Mouse (Mus musculus) stomach, embryonic 16.5 days (tissue): ENCODE data around the gene Stab1. TPM values are rescaled to one million over a fixed set of nuclear protein-coding genes. Genes with fewer than 3 reads are reported as not detected.

ENCODE experiments used
- ATAC-seq: fragments of 200-750 bp; cut with Nextera tagmentation; 2 replicates; pipeline ENCODE4 v1.8.0; 2017; ENCODE audit warnings: moderate number of reproducible peaks, moderate TSS enrichment; ENCODE audit not compliant: insufficient read depth, low FRiP score
- H3K27ac ChIP-seq: fragments of 300-500 bp; sonication (generic); 2 replicates; pipeline ENCODE4 v1.5.1; 2014; ENCODE audit warnings: low read length
- H3K27me3 ChIP-seq: fragments of 300-500 bp; sonication (generic); 2 replicates; pipeline ENCODE4 v1.6.1; 2014; ENCODE audit warnings: low read length, control low read depth, mixed read lengths; ENCODE audit not compliant: control insufficient read depth, insufficient read depth
- H3K36me3 ChIP-seq: fragments of 300-500 bp; sonication (generic); 2 replicates; pipeline ENCODE4 v1.6.1; 2014; ENCODE audit warnings: low read length; ENCODE audit not compliant: control insufficient read depth, insufficient read depth
- H3K4me1 ChIP-seq: fragments of 300-500 bp; sonication (generic); 2 replicates; pipeline ENCODE4 v1.6.1; 2014; ENCODE audit warnings: low read length, control low read depth, mixed read lengths; ENCODE audit not compliant: control insufficient read depth, insufficient read depth
- H3K4me2 ChIP-seq: fragments of 300-500 bp; sonication (generic); 2 replicates; pipeline ENCODE4 v1.6.1; 2014; ENCODE audit warnings: low read depth, low read length, mixed read lengths
- H3K4me3 ChIP-seq: fragments of 300-500 bp; sonication (generic); replicated peaks from 2 replicates; pipeline ENCODE4 v1.5.1; 2014; ENCODE audit warnings: mild to moderate bottlenecking, low read length
- H3K9ac ChIP-seq: fragments of 300-500 bp; sonication (generic); 2 replicates; pipeline ENCODE4 v1.6.1; 2014; ENCODE audit warnings: low read length
- H3K9me3 ChIP-seq: fragments of 300-500 bp; sonication (generic); replicated peaks from 2 replicates; pipeline ENCODE4 v1.6.1; 2016; ENCODE audit warnings: low read length, control low read depth; ENCODE audit not compliant: control insufficient read depth
- WGBS: fragments of 180-500 bp; shearing (Covaris S2); extraction: QIAGEN DNeasy Blood & Tissue Kit; methylation state at CpG from one replicate; pipeline ENCODE4 v1.1.7; 2014; 5-methylcytosine and 5-hydroxymethylcytosine counted together
- polyA plus RNA-seq: library from polyadenylated mRNA; unstranded; fragments of >200 nt; fragmentation: Nextera tagmentation; extraction: Ambion mirVana; gene quantifications from 2 replicates; pipeline ENCODE4 v1.2.1, GENCODE M21; 2015

Gene Stab1
- polyA plus RNA-seq, 1 experiment from 2014 or later = 41.9 TPM

GRCm38 (mm10) chr14:31197547-31198516 is 29.4 kb upstream of the Stab1 start:
- H3K27me3 ChIP-seq = no peaks in the 10 kb centered on the region
- no peak overlapping the region for H3K4me3 ChIP-seq
- H3K36me3 ChIP-seq = peaks cover 12% of the 10 kb centered on the region
- 0 out of 2 replicates have a peak, but pooled peaks cover 5% of the 10 kb centered on the region for H3K4me1 ChIP-seq
- WGBS = 67% methylated on average over 16 of the region's 16 CpGs
- H3K27ac ChIP-seq = no peak overlapping the region
- ATAC-seq = no peak; the same call in 1 of the 2 replicates
- H3K9me3 ChIP-seq = no peaks in the 10 kb centered on the region
- H3K4me2 ChIP-seq = no peak overlapping the region
- H3K9ac ChIP-seq = no peak overlapping the region; the same call in 1 of the 2 replicates

GRCm38 (mm10) chr14:31195968-31196367 is 27.5 kb upstream of the Stab1 start:
- H3K4me3 ChIP-seq = no peak overlapping the region
- no peak overlapping the region for H3K4me2 ChIP-seq
- ATAC-seq = peak; percentile 9; the same call in 1 of the 2 replicates
- H3K27me3 ChIP-seq = no peaks in the 10 kb centered on the region
- H3K4me1 ChIP-seq = 0 out of 2 replicates have a peak, but pooled peaks cover 5% of the 10 kb centered on the region
- H3K9ac ChIP-seq = no peak overlapping the region; the same call in 1 of the 2 replicates
- H3K36me3 ChIP-seq = 0 out of 2 replicates have a peak, but pooled peaks cover 15% of the 10 kb centered on the region
- no peak overlapping the region for H3K27ac ChIP-seq
- no peaks in the 10 kb centered on the region for H3K9me3 ChIP-seq

- Histone ChIP-seq H3K36me3 (0 out of 2 replicates have a peak, but pooled peaks cover 16% of the 10 kb centered on the region), H3K9ac (no peak overlapping the region), H3K4me3 (no peak overlapping the region), H3K4me2 (no peak overlapping the region), H3K27me3 (no peaks in the 10 kb centered on the region), H3K4me1 (0 out of 2 replicates have a peak, but pooled peaks cover 5% of the 10 kb centered on the region), H3K9me3 (no peaks in the 10 kb centered on the region), H3K27ac (peak overlapping the region; percentile 21; the same call in 1 of the 2 replicates)
- no peak for ATAC-seq
- WGBS = 90% methylated on average over 4 of the region's 4 CpGs
Measured at GRCm38 (mm10) chr14:31195521-31195920, 27.1 kb upstream of the Stab1 start.

- ATAC-seq = peak; percentile 52; the same call in 1 of the 2 replicates
- Histone ChIP-seq H3K27me3 (no peaks in the 10 kb centered on the region), H3K4me1 (0 out of 2 replicates have a peak, but pooled peaks cover 5% of the 10 kb centered on the region), H3K4me2 (no peak overlapping the region), H3K36me3 (peaks cover 21% of the 10 kb centered on the region), H3K27ac (peak overlapping the region; percentile 21; the same call in 1 of the 2 replicates), H3K4me3 (no peak overlapping the region), H3K9ac (no peak overlapping the region), H3K9me3 (no peaks in the 10 kb centered on the region)
- whole genome bisulfite sequencing = 65% methylated on average over 14 of the region's 14 CpGs
Measured at GRCm38 (mm10) chr14:31194891-31195513, 26.6 kb upstream of the Stab1 start.

- Histone ChIP-seq H3K9me3 (no peaks in the 10 kb centered on the region), H3K27ac (no peak overlapping the region), H3K36me3 (peaks cover 22% of the 10 kb centered on the region), H3K4me1 (0 out of 2 replicates have a peak, but pooled peaks cover 5% of the 10 kb centered on the region), H3K4me2 (no peak overlapping the region), H3K9ac (no peak overlapping the region), H3K4me3 (no peak overlapping the region), H3K27me3 (no peaks in the 10 kb centered on the region)
- 85% methylated on average over 2 of the region's 2 CpGs for WGBS
- ATAC-seq = no peak
Measured at GRCm38 (mm10) chr14:31194441-31194840, 26.0 kb upstream of the Stab1 start.

- H3K27ac ChIP-seq = no peak overlapping the region
- 76% methylated on average over 7 of the region's 7 CpGs for WGBS
- no peak overlapping the region for H3K4me3 ChIP-seq
- ATAC-seq = no peak
- H3K4me2 ChIP-seq = no peak overlapping the region
- H3K9ac ChIP-seq = no peak overlapping the region
- no peaks in the 10 kb centered on the region for H3K9me3 ChIP-seq
- no peaks in the 10 kb centered on the region for H3K27me3 ChIP-seq
- peaks cover 27% of the 10 kb centered on the region for H3K36me3 ChIP-seq
- H3K4me1 ChIP-seq = 0 out of 2 replicates have a peak, but pooled peaks cover 5% of the 10 kb centered on the region
Measured at GRCm38 (mm10) chr14:31193791-31194190, 25.4 kb upstream of the Stab1 start.

GRCm38 (mm10) chr14:31191936-31192335 is 23.5 kb upstream of the Stab1 start:
- peaks cover 44% of the 10 kb centered on the region for H3K36me3 ChIP-seq
- H3K9me3 ChIP-seq = no peaks in the 10 kb centered on the region
- H3K4me3 ChIP-seq = no peak overlapping the region
- WGBS = 74% methylated on average over 2 of the region's 2 CpGs
- H3K27me3 ChIP-seq = no peaks in the 10 kb centered on the region
- H3K4me2 ChIP-seq = no peak overlapping the region
- H3K27ac ChIP-seq = no peak overlapping the region
- no peak overlapping the region for H3K9ac ChIP-seq
- no peak for ATAC-seq
- H3K4me1 ChIP-seq = no peaks in the 10 kb centered on the region

- peaks cover 60% of the 10 kb centered on the region for H3K36me3 ChIP-seq
- no peaks in the 10 kb centered on the region for H3K27me3 ChIP-seq
- 92% methylated on average over 3 of the region's 3 CpGs for WGBS
- no peaks in the 10 kb centered on the region for H3K9me3 ChIP-seq
- ATAC-seq = no peak
- H3K4me3 ChIP-seq = no peak overlapping the region
- no peak overlapping the region for H3K4me2 ChIP-seq
- no peaks in the 10 kb centered on the region for H3K4me1 ChIP-seq
- no peak overlapping the region for H3K9ac ChIP-seq
- H3K27ac ChIP-seq = peak overlapping the region; percentile 48; the same call in 1 of the 2 replicates
Measured at GRCm38 (mm10) chr14:31189348-31189747, 20.9 kb upstream of the Stab1 start.
